Mouse (Mus musculus) embryo, embryonic 9.5 days (tissue): Measurements from ENCODE around the gene Mkrn3.

Experiments
- DNase-seq: peaks from one replicate; pipeline ENCODE4 v3.0.0-alpha.2; 2017; ENCODE audit errors: extremely low spot score

Mkrn3 gene

DNA sequence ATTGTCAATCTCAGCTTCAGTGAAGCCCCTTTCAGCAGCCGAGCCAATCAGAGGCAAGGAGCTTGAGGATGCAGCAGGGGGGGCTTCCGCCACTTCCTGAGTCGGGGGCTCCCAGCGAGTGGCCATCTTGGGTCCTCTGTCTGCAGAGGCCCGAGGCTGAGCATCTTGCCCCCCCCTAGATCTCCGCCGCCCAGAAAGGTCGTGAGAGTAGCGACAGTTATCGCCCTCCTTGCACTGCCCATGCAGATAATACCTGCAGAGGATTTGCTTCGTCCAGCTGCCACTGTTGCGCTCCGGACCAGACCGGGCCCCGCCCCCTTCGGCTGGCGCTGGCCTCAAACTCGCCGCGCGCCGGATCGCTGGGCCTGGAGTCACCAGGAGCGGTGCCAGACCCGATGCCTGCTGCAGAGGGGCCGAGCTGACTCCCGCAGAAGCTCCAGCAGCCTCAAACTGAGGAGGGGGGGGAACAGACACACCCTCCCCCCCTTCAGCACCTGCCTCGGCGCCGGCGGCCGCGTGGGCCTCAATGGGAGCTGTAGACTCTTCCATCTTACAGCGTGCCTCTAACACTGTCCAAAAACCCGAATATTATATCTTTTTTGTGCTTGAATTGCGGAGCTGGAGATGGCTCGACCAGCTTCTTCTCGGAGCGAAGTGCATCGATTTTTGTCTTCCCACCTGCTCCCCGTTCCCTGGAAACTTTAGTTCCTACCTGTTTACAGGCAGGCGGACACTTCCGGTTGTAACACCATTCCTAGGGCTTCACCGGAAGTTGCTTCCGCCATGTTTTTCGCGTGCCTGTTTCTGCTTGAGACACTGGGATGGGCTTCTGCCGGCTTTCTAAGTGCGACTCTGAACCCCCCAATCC is at the start of gene Mkrn3:
TSS of gene Mkrn3 (minus strand) at position 647 of the 868 bp plus-strand sequence.
- DNase-seq, result peak; percentile 76

DNA sequence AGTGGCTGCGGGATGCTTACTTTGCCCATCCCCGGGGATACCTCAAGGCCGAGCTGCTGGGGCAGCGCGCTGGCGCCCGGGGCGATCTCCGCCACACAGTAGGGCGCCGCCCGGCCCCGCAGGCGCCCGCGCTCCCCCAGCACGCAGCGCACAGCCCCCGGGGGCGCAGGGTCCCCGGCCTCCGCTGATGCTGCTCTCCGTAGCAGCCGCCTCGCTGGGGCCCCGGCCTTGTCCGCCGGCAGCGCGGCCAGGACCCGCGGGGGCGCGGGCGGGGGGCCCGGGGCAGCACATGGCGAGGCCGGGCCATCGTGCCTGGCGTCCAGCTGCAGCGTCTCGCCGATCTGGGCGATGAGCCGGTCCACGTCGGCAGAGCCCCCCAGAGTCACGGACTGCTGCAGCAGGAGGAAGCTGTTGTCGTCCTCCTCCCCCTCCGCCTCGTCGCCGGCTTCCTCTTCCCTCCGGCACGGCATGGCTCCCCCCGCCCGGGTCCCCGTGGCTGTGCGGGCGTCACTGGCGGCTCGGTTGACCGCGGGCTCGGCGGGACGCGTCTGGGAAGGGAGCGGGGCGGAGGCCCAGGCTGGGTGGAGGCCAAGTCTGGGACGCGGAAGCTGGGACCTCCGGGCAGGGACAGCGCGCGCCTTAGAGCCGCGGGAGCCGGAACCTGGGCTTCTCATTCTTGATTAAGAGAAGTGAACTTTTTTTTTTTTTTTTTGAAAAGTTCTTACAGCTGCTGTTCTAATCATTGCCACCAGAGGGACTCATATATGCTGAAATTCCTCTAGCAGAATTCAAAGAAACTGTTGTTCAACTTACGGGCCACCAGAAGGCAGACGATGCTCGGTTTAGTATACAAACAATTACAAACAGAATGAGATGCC is 44.2 kb upstream of the Mkrn3 start, which contains the start of gene Peg12:
TSS of gene Peg12 (minus strand) at position 633 of the 878 bp plus-strand sequence.
- DNase-seq, result peak; percentile 75

DNA sequence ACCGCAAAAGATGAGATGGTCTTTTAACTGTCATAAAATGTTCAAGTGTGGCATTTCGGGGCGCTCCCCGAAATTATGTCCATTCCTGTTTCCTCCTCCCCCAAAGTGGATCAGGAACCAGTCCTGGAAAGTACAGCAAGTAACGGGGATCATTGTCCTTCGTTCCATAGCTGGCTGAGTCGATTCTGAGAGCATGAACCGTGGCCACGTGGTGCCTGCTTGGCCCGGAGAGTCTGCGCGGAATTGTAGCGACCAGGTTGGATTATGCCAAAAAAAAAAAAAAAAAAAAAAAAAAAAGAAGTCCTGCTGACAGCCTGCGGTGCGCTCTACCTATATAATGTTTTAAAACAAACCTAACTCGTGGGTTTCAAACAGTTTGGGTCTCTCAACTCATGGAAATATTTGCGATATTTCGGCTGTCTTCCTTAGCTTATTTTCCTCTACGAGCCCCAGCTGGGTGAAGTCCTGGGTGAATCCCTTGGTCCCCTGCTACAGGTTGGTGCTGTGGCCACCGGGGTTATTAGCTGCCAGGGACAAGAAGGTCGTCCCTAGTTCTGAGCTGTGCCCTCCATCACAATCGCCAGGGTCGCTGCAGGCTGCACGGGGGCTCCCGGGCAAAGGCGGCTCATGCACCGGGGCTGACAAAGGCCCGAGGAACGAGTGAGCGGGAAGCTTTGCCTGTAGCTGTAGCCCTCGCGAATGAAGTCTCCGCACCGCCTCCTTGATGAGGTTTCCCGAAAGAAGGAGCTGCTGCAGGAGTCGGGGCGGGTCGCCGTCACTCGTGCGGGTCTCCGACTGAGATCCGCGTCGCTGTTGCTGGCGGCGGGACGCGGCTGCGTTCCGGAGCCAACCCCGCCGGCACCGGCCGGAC is 43.3 kb upstream of the Mkrn3 start:
- DNase-seq, result peak; percentile 52

DNA sequence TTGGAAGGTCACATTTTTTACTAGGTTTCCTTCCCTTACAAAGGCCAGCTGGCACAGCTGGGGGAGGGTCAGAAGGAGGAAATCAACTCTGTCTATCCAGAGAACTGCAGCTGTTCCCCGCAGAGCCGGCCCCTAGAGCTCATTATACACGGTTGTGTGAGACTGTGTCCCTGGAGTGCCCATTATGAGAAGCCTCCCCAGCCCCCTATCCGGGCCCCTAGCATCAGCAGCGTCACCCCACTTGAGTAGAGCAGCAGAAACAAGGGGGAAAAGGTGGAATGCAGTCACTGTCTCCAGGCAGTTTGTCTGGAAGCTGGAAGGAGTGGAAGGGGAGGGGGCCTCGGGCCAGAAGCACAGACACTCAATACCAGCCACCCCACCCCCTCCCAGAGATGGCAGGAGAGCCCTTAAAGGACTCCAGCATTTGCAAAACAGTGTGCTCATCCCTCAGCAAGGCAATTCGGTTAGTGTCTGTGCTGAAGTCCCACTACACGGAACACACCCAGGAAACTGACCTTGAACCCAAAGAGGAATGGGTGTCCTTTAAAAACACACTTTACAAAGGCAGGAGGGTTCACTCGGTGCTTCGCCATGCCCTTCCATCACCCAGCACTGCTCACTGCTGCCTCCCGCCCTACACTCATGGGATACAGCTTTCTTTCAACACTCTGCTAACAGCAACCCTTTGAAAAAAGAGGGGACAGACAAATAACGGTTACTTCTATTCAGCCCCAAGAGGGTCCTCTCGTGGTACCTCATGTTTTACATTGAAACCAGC is 42.5 kb upstream of the Mkrn3 start:
- DNase-seq, result peak; percentile 52

DNA sequence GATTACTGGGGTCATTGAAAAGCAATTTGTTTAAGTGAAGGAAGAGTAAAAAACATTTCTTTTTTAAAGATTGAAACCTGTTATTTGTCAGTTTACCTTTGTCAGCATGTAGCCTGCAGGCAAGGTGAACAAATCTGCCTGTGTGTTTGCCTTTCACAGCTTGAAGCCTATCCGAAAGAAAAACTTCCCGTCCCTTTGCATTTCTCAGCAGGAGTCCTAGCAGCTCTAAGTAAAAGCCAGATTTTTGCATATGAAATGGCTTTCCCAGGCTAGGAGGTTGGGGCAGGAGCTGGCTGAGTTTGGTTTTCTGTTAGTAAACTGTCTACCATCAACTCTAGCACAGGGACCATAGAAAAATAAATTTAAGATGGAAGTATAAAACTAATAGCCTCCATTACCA is 32.4 kb upstream of the Mkrn3 start:
- no peak for DNase-seq

DNA sequence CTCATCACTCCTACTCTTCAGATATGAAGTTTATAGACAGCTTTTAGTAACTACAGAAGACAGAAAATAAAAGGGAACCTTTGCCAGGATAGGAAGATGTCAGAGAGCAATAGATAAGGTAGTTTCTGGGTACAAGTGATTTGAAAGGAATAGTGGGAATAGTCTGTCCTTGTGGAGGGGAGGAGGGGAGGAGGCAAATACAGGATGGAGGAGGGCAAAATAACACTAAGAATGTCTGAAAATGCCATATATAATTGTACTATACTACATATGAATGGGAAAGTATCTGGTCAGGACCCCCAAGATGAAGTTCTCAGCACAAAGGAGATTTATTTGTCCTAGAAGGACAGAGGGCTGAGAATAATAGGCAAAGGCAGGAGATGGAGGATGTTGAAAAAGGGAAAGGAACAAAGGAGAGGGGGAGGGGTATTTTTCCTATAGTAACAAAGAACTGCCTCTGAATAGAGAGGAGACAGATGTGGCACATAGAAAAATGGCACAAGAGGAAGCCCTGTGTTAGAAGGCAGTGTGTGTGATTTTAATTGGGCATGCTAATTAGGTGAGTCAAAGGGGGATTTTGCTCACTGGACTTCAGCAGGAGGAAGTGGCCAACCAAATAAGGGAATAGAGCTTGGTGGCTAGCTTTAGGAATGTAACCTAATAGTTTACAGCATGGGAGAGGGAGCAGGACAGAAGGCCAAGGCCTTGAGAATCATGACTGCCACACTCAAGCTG is 25.7 kb upstream of the Mkrn3 start:
- DNase-seq, result peak; percentile 25

DNA sequence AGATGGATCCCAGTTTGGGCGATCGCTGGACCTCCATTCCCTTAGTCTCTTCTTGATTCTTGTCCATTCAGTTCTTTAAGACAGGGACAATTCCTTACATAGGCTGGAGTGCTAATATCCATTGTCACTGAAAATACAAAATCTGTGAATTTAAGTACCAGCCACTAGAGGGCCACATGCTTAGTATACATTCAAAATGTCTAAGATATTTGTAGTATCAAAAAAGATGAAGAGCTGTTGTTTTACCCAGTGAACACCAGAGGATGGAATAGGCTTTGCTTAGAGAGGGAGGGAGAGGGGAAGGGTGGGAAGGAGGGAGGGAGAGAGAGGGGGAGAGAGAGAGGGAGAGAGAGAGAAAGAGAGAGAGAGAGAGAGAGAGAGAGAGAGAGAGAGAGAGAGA is 16.5 kb upstream of the Mkrn3 start:
- no peak for DNase-seq

DNA sequence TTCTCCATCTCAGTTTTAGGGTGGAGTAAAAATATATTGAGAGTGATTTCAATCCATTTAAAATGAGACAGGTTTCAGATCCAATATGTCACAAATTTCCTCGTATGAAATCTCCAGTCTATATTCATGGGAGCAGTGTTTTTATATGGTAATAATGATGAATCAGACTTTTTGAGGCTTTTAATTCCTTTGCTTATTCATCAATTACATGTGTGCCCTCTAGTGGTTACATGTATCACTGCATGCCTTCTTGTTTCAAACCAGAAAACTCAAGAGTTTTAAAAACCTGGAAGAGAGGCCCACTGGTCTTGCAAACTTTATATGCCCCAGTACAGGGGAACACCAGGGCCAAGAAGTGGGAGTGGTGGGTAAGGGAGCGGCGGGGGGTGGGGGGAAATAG is 13.3 kb upstream of the Mkrn3 start:
- no peak for DNase-seq

DNA sequence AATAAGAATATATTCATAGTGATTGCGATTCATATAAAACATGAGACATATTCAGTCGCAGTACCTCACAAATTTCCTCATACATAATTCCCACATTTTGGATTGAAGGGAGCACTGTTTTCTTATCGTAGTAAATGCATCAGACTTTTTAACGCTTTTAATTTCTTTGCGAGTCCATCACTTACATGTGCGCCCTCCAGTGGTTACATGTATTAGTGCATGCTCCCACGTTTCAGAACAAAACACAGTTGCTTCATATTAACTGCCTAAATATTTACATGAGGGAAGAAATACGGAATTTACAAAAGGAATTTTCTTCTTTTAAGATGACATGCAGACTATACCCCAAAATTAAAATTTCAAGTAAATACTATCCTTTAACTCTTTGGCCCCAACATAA is 8.4 kb upstream of the Mkrn3 start:
- no peak for DNase-seq

DNA sequence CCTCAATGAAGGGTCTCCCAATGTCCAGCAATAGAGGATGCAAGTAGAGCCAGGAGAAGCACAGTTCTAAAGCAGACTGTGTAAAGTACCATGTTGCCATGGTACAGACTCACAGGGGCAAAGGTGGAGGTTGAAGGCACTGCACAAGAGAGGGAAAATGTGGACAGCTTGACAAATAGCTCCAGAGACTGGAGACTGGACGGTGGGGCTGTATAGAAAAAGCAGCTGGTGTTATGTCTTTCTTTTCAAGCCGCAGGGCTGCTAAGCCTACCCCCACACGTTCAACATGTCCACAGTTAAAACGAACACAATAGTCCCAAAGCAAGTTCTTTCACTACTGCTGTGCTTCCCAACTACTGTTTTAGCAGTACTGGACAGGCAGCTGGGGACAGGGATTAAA is 3.3 kb upstream of the Mkrn3 start:
- DNase-seq, result no peak

DNA sequence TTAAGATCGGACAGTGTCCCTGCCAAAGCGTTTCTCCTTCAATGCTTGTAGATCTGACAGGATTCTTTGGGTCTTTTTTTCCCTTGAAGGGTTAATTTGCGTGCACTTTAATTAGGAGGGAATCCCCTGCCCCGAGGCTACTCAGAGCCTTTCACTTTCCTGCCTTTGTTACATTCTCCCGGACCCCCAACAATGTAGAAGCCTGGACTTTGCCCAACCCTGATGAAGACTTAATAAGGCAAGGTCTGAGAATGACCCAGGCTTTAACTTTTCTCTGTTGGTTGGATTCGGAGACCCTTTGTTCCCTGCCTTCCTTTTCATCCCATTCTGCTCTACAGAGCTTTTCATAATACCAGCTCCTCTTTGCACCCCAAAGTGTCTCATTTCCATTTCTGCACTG is 627 bp upstream of the Mkrn3 start:
- DNase-seq, result peak; percentile 35

DNA sequence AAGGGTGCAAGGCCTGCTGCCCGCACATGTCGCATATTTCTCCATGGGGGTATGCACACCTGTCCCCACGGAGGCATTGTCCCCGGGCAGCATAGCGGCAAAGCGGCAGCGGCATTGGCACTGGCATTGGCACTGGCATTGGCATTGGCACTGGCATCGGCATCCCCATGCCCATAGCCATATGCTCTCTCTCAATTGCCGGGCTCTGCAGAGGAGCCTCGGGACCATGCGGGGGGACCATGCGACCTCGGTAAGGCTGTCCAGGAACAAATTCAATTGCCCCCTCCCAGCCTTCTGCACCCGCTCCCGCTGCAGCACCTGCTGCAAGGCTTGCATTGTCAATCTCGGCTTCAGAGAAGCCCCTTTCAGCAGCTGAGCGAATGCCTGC is 840 bp downstream of the Mkrn3 start:
- no peak for DNase-seq

DNA sequence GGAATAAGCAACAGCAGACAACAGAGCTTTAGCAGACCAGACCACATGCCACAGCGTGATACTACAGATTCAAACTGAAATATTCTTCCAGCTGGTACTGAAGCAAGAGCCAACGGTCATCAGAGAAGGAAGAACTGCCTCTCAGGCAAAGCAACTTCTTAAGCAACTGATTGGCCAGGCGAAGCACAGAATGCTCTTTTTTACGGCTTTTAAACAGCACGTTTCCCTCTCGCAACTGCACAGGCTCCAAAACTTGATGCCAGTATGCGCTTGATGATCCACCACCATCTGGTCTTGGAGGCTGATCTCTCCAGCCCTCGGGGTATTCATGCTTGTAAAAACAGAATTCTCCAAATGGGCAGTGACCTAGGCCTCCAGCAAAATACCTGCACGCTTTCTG is 1.6 kb downstream of the Mkrn3 start:
- no peak for DNase-seq

DNA sequence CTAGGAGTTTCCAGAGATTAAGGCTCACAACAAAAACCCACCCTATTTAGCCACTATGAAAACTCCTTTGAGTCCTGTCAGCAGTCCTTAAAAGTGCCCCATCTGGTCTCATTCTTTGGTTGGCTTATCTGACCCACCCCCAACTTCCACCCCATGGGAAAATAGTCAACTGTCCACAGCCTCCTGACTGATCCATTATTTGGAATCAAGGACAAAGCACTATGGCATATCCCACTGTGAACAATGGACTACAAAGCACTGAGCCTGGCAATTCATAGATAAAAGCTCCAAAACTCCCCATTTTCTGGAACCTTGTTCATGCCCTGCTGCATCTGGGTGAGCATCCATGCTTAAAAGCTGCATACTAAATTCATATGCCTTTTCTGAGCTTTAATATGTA is 3.8 kb downstream of the Mkrn3 start:
- no peak for DNase-seq

DNA sequence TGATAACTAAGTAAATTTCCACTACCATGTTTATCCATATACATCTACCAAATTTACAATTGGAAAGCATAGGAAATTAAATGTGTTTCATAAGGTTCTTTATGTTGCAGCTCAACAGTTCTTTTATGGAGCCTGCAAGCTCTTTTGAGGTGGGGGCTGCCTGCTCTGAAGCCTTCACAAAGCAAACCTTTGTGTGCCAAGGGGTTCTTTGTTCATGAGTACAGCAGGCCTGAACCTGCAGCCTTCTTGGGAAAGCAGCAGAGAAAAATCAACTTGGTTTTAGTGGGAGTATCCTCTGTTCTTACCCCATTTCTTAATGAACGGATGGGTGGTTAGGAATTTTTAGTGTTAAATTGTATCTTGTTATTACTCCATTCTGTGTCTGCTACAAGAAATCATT is 4.7 kb downstream of the Mkrn3 start:
- no peak for DNase-seq

DNA sequence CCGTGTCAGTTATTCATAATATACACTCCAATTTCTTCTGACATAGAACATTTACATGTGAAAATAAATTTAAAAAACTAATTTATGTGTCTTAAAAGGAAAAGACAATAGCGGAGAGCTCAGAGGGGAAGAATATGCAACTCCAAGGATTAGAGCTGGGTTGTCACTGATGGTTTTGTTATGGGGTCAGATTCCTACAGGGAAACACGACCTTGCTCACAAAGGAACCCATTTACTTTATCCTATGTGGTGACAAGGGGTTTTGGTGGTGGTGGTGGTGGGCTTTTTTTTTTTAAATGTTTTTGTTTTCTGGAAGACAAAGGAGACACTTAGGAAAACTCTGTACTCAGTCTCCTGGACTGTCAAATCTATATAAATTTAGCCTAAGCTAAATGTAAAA is 12.1 kb downstream of the Mkrn3 start:
- DNase-seq, result no peak

DNA sequence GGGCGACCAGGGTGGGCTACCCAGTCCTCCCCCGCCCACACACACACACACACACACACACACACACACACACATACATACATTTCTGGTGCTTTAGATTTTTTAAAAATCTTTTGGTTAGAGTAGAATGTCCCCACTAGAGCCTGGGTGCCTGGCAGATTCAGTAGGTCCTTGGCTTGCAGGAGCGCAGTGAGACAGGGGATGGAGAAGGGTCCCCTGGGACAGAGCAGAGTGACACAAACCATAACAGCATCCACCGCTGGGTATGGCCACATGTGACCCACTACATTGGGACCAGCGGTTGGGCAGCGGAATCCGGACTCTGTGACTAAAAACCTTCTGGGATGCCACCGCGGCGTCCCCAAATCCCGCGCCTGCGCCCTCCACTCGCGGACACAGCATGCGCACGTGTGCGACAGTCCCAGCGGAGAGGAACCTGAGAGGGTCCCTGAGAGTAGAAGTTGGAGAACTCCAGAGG is 13.3 kb downstream of the Mkrn3 start:
- peak; percentile 58 for DNase-seq

DNA sequence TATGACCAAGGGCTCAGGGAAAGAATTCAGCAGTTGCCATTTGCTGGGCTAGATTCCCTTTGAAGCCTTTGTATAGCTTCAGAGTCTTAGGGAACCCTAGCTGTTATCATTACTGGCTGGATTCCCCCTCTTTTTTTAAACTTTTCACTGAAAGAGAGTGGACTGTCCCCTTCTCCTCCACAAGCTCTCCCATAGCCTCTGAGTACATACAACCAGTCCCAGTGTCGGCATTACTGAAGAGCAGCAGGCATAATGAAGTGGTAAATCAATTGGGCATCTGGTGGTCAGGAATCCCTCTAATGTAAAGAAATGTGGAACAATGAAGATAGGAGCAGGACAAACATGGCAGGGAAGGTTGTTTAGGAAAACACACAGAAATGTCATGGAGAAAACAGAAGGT is 27.7 kb downstream of the Mkrn3 start:
- DNase-seq, result no peak

DNA sequence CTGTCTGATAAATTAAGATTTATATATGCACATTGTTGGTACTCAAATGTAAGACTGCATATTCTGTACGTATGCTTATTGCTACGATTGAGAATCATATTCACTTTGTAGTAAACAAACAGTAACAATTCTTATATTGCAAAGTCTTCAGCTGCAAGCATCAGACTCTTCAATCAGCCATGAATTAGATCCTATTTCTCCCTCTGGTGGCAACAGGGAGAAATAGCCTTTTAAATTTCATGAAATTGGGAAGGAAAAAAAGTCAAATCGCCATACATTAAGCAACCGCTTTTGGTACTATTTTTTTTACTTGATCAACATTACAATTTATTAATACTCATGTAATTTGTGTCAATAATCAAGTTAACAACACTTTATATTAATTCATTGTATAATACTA is 31.6 kb downstream of the Mkrn3 start:
- DNase-seq, result no peak

DNA sequence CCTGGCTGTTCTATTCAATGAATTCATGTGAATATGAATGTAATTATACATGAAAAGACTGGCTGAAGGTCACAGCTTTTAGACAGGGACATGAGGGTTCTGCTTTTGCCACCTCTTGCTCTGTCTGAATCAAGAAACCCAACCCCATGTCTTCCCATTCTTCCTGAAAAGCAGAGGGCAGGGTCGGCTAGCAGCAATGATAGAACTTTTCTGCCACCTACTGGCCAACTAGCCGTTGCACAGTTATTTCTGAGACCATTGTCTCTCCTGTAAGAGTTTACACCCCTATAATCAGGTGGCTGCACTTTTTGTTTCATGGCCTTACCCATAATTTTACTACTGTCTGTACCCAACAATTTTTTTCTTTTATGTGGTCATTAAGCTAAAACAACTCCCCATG is 37.5 kb downstream of the Mkrn3 start:
- DNase-seq, result peak; percentile 37
